Mouse (Mus musculus): Measurements from ENCODE around the gene Gsdma. TPM values are rescaled to one million over a fixed set of nuclear protein-coding genes. Genes with fewer than 3 reads are reported as not detected.

The Gsdma gene
- polyA plus RNA-seq, 1 experiment from 2014 or later, result 2.0 TPM

DNA sequence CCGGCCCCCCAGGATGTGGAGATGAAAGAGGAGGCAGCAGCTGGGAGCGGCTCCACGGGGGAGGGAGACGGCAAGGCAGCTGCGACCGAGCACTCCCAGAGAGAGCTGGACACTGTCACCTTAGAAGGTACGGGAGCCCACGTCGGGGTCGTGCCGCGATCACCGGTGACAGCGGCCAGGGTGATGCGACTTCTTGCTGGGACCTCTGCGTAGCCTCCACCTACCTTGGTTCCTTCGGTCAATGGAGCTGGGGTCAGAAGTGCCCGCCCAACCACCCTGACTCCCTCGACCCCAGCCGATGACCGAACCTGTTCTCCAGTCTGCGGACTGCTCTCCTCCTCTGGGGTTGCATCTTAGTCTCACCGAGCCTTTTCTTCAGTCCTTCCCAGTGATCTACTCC, 18.7 kb downstream of the Gsdma start:
- Histone ChIP-seq H3K4me1 (ENCODE audit: control insufficient read depth, insufficient read depth, low read length) (peaks cover 6% of the 10 kb centered on the region), H3K4me3 (ENCODE audit: low read depth, low read length) (peak overlapping the region; percentile 99), H3K9ac (ENCODE audit: low read depth, low read length) (peak overlapping the region; percentile 100), H3K9me3 (ENCODE audit: control insufficient read depth, low read length) (no peaks in the 10 kb centered on the region), H3K27me3 (replicated peaks; ENCODE audit: control insufficient read depth, insufficient read depth, low read length) (no peaks in the 10 kb centered on the region), H3K36me3 (ENCODE audit: control insufficient read depth, insufficient read depth, low read length) (peaks cover 29% of the 10 kb centered on the region), H3K4me2 (ENCODE audit: low read depth, low read length) (peak overlapping the region; percentile 87), H3K27ac (replicated peaks; ENCODE audit: low read depth, low read length) (peak overlapping the region; percentile 70)
- ATAC-seq (ENCODE audit: low read depth), result peak; percentile 5; the same call in 1 of the 2 replicates
- DNase-seq (ENCODE audit: low spot score), result no peak
- under 1% methylated on average over 11 of the region's 23 CpGs for WGBS

DNA sequence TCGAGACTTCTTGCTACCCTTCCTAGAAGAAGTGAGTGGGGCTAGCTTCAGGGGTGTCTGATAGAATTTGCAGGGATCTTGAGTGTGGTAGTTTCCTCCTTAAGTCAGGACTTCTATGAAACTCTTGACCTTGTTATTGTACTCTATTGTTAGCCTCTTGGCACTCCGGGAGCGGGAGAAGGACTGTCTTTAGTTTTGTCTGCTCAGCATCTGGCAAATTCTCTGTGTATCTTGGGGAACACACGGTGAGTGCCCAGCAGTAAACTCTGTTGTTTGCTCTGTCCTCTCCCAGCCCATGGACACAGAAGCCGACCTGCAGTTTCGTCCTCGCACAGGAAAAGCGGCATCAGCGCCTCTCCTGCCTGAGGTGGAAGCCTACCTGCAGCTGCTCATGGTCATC, 21.5 kb downstream of the Gsdma start:
- H3K4me1 ChIP-seq (ENCODE audit: control insufficient read depth, insufficient read depth, low read length), result peaks cover 6% of the 10 kb centered on the region
- H3K4me3 ChIP-seq (ENCODE audit: low read depth, low read length), result no peak overlapping the region
- DNase-seq (ENCODE audit: low spot score) (no peak), ATAC-seq (ENCODE audit: low read depth) (no peak)
- H3K27ac ChIP-seq (replicated peaks; ENCODE audit: low read depth, low read length), result no peak overlapping the region
- H3K27me3 ChIP-seq (replicated peaks; ENCODE audit: control insufficient read depth, insufficient read depth, low read length), result no peaks in the 10 kb centered on the region
- peaks cover 50% of the 10 kb centered on the region for H3K36me3 ChIP-seq (ENCODE audit: control insufficient read depth, insufficient read depth, low read length)
- no peak overlapping the region for H3K9ac ChIP-seq (ENCODE audit: low read depth, low read length)
- no peaks in the 10 kb centered on the region for H3K9me3 ChIP-seq (ENCODE audit: control insufficient read depth, low read length)
- H3K4me2 ChIP-seq (ENCODE audit: low read depth, low read length), result no peak overlapping the region
- WGBS, result 91% methylated on average over 9 of the region's 9 CpGs

GRCm38 (mm10) chr11:98686976-98687375, 22.8 kb downstream of the Gsdma start:
- Histone ChIP-seq H3K4me2 (ENCODE audit: low read depth, low read length) (no peak overlapping the region), H3K4me1 (ENCODE audit: control insufficient read depth, insufficient read depth, low read length) (peaks cover 6% of the 10 kb centered on the region), H3K27me3 (replicated peaks; ENCODE audit: control insufficient read depth, insufficient read depth, low read length) (no peaks in the 10 kb centered on the region), H3K27ac (replicated peaks; ENCODE audit: low read depth, low read length) (no peak overlapping the region), H3K9ac (ENCODE audit: low read depth, low read length) (no peak overlapping the region), H3K9me3 (ENCODE audit: control insufficient read depth, low read length) (no peaks in the 10 kb centered on the region), H3K4me3 (ENCODE audit: low read depth, low read length) (no peak overlapping the region), H3K36me3 (ENCODE audit: control insufficient read depth, insufficient read depth, low read length) (peaks cover 63% of the 10 kb centered on the region)
- DNase-seq (ENCODE audit: low spot score), result no peak
- WGBS, result 90% methylated on average over 4 of the region's 4 CpGs
- ATAC-seq (ENCODE audit: low read depth), result no peak

DNA sequence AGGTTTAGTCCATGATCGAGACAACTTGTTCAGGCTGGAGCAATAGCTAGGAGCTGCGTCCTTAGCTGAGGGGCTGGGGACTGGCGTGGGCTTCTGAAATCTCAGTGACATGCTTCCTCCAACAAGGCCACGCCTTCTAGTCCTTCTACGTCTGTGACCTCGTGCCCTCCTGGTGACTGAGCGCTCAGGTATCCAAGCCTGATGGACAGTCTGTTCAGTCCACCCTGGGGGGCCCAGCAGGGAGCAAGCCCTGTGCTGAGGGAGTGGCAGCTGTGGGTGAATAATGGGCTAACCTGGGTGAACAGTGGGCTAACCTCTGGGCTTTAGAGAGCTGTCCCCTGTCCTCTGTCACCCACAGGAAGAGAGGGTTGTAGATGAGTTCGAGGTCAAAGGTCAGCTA, 23.9 kb downstream of the Gsdma start:
- no peak for ATAC-seq (ENCODE audit: low read depth)
- 83% methylated on average over 8 of the region's 8 CpGs for WGBS
- no peaks in the 10 kb centered on the region for H3K9me3 ChIP-seq (ENCODE audit: control insufficient read depth, low read length)

GRCm38 (mm10) chr11:98693201-98693600, 29.1 kb downstream of the Gsdma start:
- no peak overlapping the region for H3K4me2 ChIP-seq (ENCODE audit: low read depth, low read length)
- no peaks in the 10 kb centered on the region for H3K27me3 ChIP-seq (replicated peaks; ENCODE audit: control insufficient read depth, insufficient read depth, low read length)
- no peak overlapping the region for H3K4me3 ChIP-seq (ENCODE audit: low read depth, low read length)
- H3K27ac ChIP-seq (replicated peaks; ENCODE audit: low read depth, low read length), result no peak overlapping the region
- no peak overlapping the region for H3K9ac ChIP-seq (ENCODE audit: low read depth, low read length)
- no peaks in the 10 kb centered on the region for H3K4me1 ChIP-seq (ENCODE audit: control insufficient read depth, insufficient read depth, low read length)
- WGBS, result 79% methylated on average over 13 of the region's 13 CpGs
- ATAC-seq (ENCODE audit: low read depth), result no peak
- H3K36me3 ChIP-seq (ENCODE audit: control insufficient read depth, insufficient read depth, low read length), result peaks cover 74% of the 10 kb centered on the region
- no peaks in the 10 kb centered on the region for H3K9me3 ChIP-seq (ENCODE audit: control insufficient read depth, low read length)
- no peak for DNase-seq (ENCODE audit: low spot score)

More for the DNA sequence above, 23.9 kb downstream of the Gsdma start:
- peaks cover 73% of the 10 kb centered on the region for H3K36me3 ChIP-seq (ENCODE audit: control insufficient read depth, insufficient read depth, low read length)
- no peaks in the 10 kb centered on the region for H3K27me3 ChIP-seq (replicated peaks; ENCODE audit: control insufficient read depth, insufficient read depth, low read length)
- no peak overlapping the region for H3K9ac ChIP-seq (ENCODE audit: low read depth, low read length)
- DNase-seq (ENCODE audit: low spot score), result no peak
- no peak overlapping the region for H3K4me2 ChIP-seq (ENCODE audit: low read depth, low read length)
- no peak overlapping the region for H3K27ac ChIP-seq (replicated peaks; ENCODE audit: low read depth, low read length)
- H3K4me1 ChIP-seq (ENCODE audit: control insufficient read depth, insufficient read depth, low read length), result peaks cover 6% of the 10 kb centered on the region
- H3K4me3 ChIP-seq (ENCODE audit: low read depth, low read length), result no peak overlapping the region

GRCm38 (mm10) chr11:98693746-98694145, 29.6 kb downstream of the Gsdma start:
- Histone ChIP-seq H3K27me3 (replicated peaks; ENCODE audit: control insufficient read depth, insufficient read depth, low read length) (no peaks in the 10 kb centered on the region), H3K4me1 (ENCODE audit: control insufficient read depth, insufficient read depth, low read length) (no peaks in the 10 kb centered on the region), H3K36me3 (ENCODE audit: control insufficient read depth, insufficient read depth, low read length) (peaks cover 70% of the 10 kb centered on the region), H3K9me3 (ENCODE audit: control insufficient read depth, low read length) (no peaks in the 10 kb centered on the region), H3K4me3 (ENCODE audit: low read depth, low read length) (no peak overlapping the region), H3K4me2 (ENCODE audit: low read depth, low read length) (no peak overlapping the region), H3K9ac (ENCODE audit: low read depth, low read length) (no peak overlapping the region), H3K27ac (replicated peaks; ENCODE audit: low read depth, low read length) (no peak overlapping the region)
- ATAC-seq (ENCODE audit: low read depth) (no peak), DNase-seq (ENCODE audit: low spot score) (no peak)
- WGBS, result 94% methylated on average over 8 of the region's 9 CpGs

DNA sequence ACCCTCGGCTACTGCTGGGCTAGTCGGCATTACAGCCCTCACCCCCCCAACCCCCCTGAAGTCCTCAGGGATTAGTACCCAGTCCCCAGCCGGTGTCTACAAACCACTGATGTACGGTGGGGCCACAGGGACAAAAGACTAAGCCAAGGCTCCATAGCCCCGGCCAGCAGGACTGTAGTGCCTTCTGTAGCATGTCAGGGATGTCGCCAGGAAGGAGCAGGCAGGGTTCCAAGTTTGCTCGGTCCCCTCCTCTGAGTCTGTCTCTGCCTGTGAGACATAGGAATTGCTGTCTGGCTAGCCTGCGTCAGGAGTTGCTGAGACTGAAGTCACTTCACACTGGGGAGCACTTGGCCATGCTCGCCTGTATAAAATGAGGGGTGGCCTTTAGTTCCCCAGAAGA, 30.1 kb downstream of the Gsdma start:
- ATAC-seq (ENCODE audit: low read depth) (no peak), DNase-seq (ENCODE audit: low spot score) (no peak)
- H3K9me3 ChIP-seq (ENCODE audit: control insufficient read depth, low read length), result no peaks in the 10 kb centered on the region
- no peak overlapping the region for H3K4me3 ChIP-seq (ENCODE audit: low read depth, low read length)
- 88% methylated on average over 9 of the region's 9 CpGs for WGBS
- H3K36me3 ChIP-seq (ENCODE audit: control insufficient read depth, insufficient read depth, low read length), result peaks cover 70% of the 10 kb centered on the region
- no peak overlapping the region for H3K27ac ChIP-seq (replicated peaks; ENCODE audit: low read depth, low read length)
- H3K27me3 ChIP-seq (replicated peaks; ENCODE audit: control insufficient read depth, insufficient read depth, low read length), result no peaks in the 10 kb centered on the region
- H3K4me2 ChIP-seq (ENCODE audit: low read depth, low read length), result no peak overlapping the region
- no peaks in the 10 kb centered on the region for H3K4me1 ChIP-seq (ENCODE audit: control insufficient read depth, insufficient read depth, low read length)
- no peak overlapping the region for H3K9ac ChIP-seq (ENCODE audit: low read depth, low read length)

GRCm38 (mm10) chr11:98695408-98695807, 31.3 kb downstream of the Gsdma start:
- no peaks in the 10 kb centered on the region for H3K4me1 ChIP-seq (ENCODE audit: control insufficient read depth, insufficient read depth, low read length)
- no peaks in the 10 kb centered on the region for H3K27me3 ChIP-seq (replicated peaks; ENCODE audit: control insufficient read depth, insufficient read depth, low read length)
- no peak overlapping the region for H3K9ac ChIP-seq (ENCODE audit: low read depth, low read length)
- H3K36me3 ChIP-seq (ENCODE audit: control insufficient read depth, insufficient read depth, low read length), result peaks cover 60% of the 10 kb centered on the region
- no peak overlapping the region for H3K27ac ChIP-seq (replicated peaks; ENCODE audit: low read depth, low read length)
- no peak overlapping the region for H3K4me2 ChIP-seq (ENCODE audit: low read depth, low read length)
- no peaks in the 10 kb centered on the region for H3K9me3 ChIP-seq (ENCODE audit: control insufficient read depth, low read length)
- DNase-seq (ENCODE audit: low spot score) (no peak), ATAC-seq (ENCODE audit: low read depth) (no peak)
- no peak overlapping the region for H3K4me3 ChIP-seq (ENCODE audit: low read depth, low read length)
- WGBS, result 68% methylated on average over 14 of the region's 14 CpGs

DNA sequence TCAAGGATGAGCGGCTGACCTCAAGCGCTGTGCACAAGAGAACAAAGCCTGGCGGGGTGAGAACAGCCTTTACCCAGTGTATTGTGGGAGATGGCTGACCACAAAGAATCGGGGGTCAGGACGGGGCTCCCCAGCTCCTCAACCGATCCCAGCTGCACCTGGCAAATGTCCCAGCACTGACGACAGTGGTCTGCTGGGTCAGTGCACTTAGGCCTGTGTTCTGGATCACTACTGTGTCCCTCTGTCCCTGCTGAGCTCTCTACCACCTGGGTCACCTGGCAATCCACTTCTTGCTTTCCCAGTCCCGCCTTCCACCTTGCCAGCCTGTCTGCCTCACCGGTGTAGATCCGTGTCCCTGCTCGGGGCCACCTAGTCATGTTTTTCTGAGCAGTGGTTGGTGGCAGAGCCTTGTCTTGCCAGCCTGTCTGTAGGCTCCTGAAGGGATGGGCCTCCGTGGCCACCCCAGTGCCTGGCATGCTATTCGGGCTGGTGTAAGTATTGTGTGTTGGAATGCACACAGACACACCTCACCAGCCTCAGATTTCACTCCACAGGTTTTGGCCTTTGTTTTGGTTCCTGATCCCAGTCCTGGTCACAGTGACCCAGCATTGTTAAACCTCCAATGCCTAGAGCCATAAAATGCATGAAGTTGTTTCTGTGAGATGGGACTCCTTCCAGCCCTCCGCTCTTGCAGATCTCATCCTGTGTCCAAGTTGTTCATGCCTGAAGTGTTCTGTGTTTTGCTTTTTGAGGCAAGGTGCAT, 32.5 kb downstream of the Gsdma start:
- DNase-seq (ENCODE audit: low spot score) (peak; percentile 23), ATAC-seq (ENCODE audit: low read depth) (peak; percentile 71)
- no peaks in the 10 kb centered on the region for H3K27me3 ChIP-seq (replicated peaks; ENCODE audit: control insufficient read depth, insufficient read depth, low read length)
- WGBS, result 87% methylated on average over 14 of the region's 14 CpGs
- H3K9ac ChIP-seq (ENCODE audit: low read depth, low read length), result no peak overlapping the region
- no peak overlapping the region for H3K4me3 ChIP-seq (ENCODE audit: low read depth, low read length)
- no peaks in the 10 kb centered on the region for H3K9me3 ChIP-seq (ENCODE audit: control insufficient read depth, low read length)
- H3K4me2 ChIP-seq (ENCODE audit: low read depth, low read length), result no peak overlapping the region
- 0 out of 2 replicates have a peak overlapping the region, but pooled peaks have one; percentile 2 for H3K27ac ChIP-seq (replicated peaks; ENCODE audit: low read depth, low read length)
- H3K4me1 ChIP-seq (ENCODE audit: control insufficient read depth, insufficient read depth, low read length), result no peaks in the 10 kb centered on the region
- H3K36me3 ChIP-seq (ENCODE audit: control insufficient read depth, insufficient read depth, low read length), result peaks cover 48% of the 10 kb centered on the region

Data from embryonic facial prominence, embryonic 14.5 days (tissue).